23 mouse cellular contexts compared by ENCODE assay signal in genomic region chr6:14757486-14757885, GRCm38 (mm10). TPM values are rescaled to one million over a fixed set of nuclear protein-coding genes. Genes with fewer than 3 reads are reported as not detected.
"Had no signal": no experiment of that assay in that cellular context is flagged by ENCODE, and none has a peak within 500 bp of the region (broad histone marks: within the 10 kb centered on the region; RNA-seq: fewer than 3 reads in every experiment).

No protein-coding gene starts in this region.

- H3K36me3 ChIP-seq: limb, embryonic 12.5 days; limb, embryonic 15.5 days; midbrain, embryonic 12.5 days; midbrain, embryonic 15.5 days; neural tube, embryonic 13.5 days had no signal

- H3K27me3 ChIP-seq: limb, embryonic 12.5 days; limb, embryonic 15.5 days; midbrain, embryonic 12.5 days; midbrain, embryonic 15.5 days; neural tube, embryonic 13.5 days had no signal

- H3K4me1 ChIP-seq: limb, embryonic 12.5 days; limb, embryonic 15.5 days; midbrain, embryonic 12.5 days; midbrain, embryonic 15.5 days; neural tube, embryonic 13.5 days had no signal

- H3K4me3 ChIP-seq: limb, embryonic 12.5 days; limb, embryonic 15.5 days; midbrain, embryonic 12.5 days; midbrain, embryonic 15.5 days; neural tube, embryonic 13.5 days had no signal

- H3K27ac ChIP-seq: limb, embryonic 12.5 days; limb, embryonic 15.5 days; liver, embryonic 14.5 days; macrophage; midbrain, embryonic 12.5 days; midbrain, embryonic 15.5 days; neural tube, embryonic 13.5 days; stomach, postnatal 0 days had no signal

- DNase-seq: kidney, postnatal 14 days; kidney, postnatal 4 days; left cerebral cortex, postnatal 4 days; liver, postnatal 0 days; lung, embryonic 14.5 days; retina, postnatal 1 day; right cerebral cortex, postnatal 25 days; thymus, postnatal 25 days had no signal

- H3K4me2 ChIP-seq: limb, embryonic 12.5 days; limb, embryonic 15.5 days; liver, embryonic 11.5 days; lung, embryonic 14.5 days; midbrain, embryonic 12.5 days; midbrain, embryonic 15.5 days; neural tube, embryonic 13.5 days had no signal

- H3K9ac ChIP-seq: limb, embryonic 12.5 days; limb, embryonic 15.5 days; liver, embryonic 14.5 days; liver, postnatal 0 days; lung, embryonic 14.5 days; midbrain, embryonic 12.5 days; midbrain, embryonic 15.5 days; neural tube, embryonic 13.5 days had no signal

- ATAC-seq: liver, postnatal 0 days; lung, postnatal 0 days; midbrain, embryonic 15.5 days had no signal

- H3K9me3 ChIP-seq: limb, embryonic 12.5 days; limb, embryonic 15.5 days; midbrain, embryonic 12.5 days; midbrain, embryonic 15.5 days; neural tube, embryonic 13.5 days had no signal

RNA-seq across cellular contexts. Expression of gene Ppp1r3a, which starts 2.4 kb away (rescaled TPM):
- total RNA-seq: layer of hippocampus, adult 18-20 months; layer of hippocampus, postnatal 14 days; left cerebral cortex, postnatal 14 days; left cerebral cortex, postnatal 4 days; megakaryocyte, adult 5-6 weeks; neutrophil, adult 5-6 weeks had no signal
- polyA plus RNA-seq: liver, embryonic 14.5 days; macrophage; midbrain, embryonic 12.5 days; neural tube, embryonic 13.5 days had no signal
